Mouse (Mus musculus): Measurements from ENCODE around the gene Dock6. TPM values are rescaled to one million over a fixed set of nuclear protein-coding genes. Genes with fewer than 3 reads are reported as not detected.

Gene Dock6
- polyA plus RNA-seq, 1 experiment from 2014 or later = 50.3 TPM

DNA sequence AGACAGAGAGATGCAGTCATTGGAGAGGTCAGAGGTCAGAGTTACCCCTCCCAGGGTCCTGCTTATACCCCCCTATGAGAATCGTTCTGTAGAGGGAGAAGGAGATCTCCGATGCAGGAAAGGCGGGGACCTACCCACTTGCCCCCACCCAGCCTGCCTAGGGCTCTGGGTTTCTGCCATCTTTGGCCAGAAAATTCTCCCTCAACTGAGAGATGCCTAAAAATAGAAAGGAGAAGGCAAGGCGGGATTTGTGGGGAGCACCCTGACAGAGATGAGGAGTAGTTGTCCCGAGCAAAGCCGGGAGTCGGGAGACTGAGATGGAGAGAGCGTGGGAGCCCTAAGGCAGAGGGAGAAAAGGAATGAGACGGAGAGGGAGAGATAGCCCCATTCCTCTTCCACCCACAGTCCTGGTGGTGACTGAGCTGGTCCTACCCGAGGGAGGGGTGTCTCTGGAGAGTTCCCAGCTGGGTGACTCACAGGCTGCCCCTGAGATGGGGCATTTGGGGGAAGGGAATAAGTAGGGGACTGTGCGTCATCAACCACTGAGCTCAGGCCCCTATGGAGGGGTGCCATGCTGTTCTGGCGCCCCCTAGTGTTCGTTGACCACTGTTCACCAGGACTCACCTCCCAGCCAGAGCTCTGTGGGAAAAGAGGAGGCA lies 48.3 kb downstream of the Dock6 start:
- peak; percentile 68; the same call in 1 of the 2 replicates for ATAC-seq (ENCODE audit: extremely low read depth, insufficient number of reproducible peaks, low FRiP score, low TSS enrichment)
- H3K4me3 ChIP-seq = peak overlapping the region; percentile 36
- peak overlapping the region; percentile 67 for H3K4me2 ChIP-seq
- H3K27ac ChIP-seq (replicated peaks) = peak overlapping the region; percentile 84
- peaks cover 12% of the 10 kb centered on the region for H3K4me1 ChIP-seq
- H3K36me3 ChIP-seq = peaks cover 43% of the 10 kb centered on the region
- 24% methylated on average over 13 of the region's 13 CpGs for WGBS
- H3K9me3 ChIP-seq = no peaks in the 10 kb centered on the region
- H3K9ac ChIP-seq = peak overlapping the region; percentile 67
- no peaks in the 10 kb centered on the region for H3K27me3 ChIP-seq (replicated peaks)

DNA sequence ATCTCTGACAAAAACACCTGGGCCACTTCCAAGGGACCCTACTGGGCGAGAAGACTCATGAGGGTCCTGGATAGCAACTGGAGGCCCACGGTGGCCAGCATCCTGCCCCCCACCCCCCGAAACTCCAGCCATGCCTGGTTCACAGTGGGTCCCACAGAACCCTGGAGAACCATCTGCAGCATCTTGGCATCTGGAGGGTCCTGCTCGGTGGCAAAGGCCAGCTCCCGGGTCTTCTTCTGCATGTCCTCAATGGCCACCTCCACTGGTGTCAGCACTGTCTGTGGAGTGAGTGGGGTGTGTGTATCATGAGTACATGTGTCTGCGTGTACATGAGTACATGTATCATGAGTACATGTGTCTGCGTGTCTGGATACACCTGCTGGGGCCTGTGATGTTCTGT lies 50.8 kb downstream of the Dock6 start:
- no peak overlapping the region for H3K27ac ChIP-seq (replicated peaks)
- 89% methylated on average over 7 of the region's 7 CpGs for WGBS
- H3K36me3 ChIP-seq = peaks cover 35% of the 10 kb centered on the region
- no peak for ATAC-seq (ENCODE audit: extremely low read depth, insufficient number of reproducible peaks, low FRiP score, low TSS enrichment)
- H3K9me3 ChIP-seq = no peaks in the 10 kb centered on the region
- no peak overlapping the region for H3K4me3 ChIP-seq
- no peaks in the 10 kb centered on the region for H3K27me3 ChIP-seq (replicated peaks)
- H3K4me1 ChIP-seq = peaks cover 27% of the 10 kb centered on the region
- no peak overlapping the region for H3K9ac ChIP-seq
- H3K4me2 ChIP-seq = no peak overlapping the region

DNA sequence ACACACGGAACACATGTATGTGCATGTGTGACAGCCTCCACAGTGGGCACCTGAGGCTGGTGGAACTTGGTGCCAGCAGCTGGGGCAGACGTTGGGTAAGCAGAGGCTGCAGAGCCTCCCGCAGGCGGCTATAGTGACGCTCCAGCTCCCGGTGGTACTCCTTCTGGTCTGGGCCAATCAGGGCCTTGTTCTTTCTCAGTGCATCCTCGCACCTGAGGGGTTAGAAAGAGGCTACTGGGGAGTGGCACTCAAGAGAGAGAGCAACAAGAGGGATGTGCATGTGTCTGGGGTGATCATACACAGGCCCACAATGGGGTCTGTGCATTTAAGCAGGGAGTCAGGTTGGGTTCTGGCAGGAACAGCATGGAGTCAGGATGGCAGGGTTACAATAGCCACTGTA lies 51.3 kb downstream of the Dock6 start:
- H3K4me2 ChIP-seq = no peak overlapping the region
- peaks cover 32% of the 10 kb centered on the region for H3K4me1 ChIP-seq
- 79% methylated on average over 7 of the region's 7 CpGs for WGBS
- no peak overlapping the region for H3K27ac ChIP-seq (replicated peaks)
- ATAC-seq (ENCODE audit: extremely low read depth, insufficient number of reproducible peaks, low FRiP score, low TSS enrichment) = no peak
- H3K36me3 ChIP-seq = peaks cover 35% of the 10 kb centered on the region
- no peak overlapping the region for H3K4me3 ChIP-seq
- H3K9me3 ChIP-seq = no peaks in the 10 kb centered on the region
- no peaks in the 10 kb centered on the region for H3K27me3 ChIP-seq (replicated peaks)
- H3K9ac ChIP-seq = no peak overlapping the region

DNA sequence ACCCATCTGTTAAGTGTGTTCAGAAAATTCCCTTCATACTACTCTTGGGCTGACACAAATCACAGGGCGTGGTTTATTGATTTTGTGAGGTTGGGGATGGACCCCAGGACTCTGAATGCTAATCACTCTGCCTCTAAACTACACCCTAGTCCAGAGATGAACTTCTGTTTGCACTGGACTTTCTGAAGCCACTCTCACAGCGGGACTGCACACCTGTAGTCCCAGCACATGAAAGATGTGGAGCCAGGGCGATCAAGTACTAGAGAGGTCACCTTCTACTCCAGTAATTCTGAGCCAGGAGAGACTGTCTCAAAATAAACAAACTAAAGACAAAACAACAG lies 53.5 kb downstream of the Dock6 start:
- no peak for ATAC-seq (ENCODE audit: extremely low read depth, insufficient number of reproducible peaks, low FRiP score, low TSS enrichment)
- H3K27ac ChIP-seq (replicated peaks) = peak overlapping the region; percentile 96
- peak overlapping the region; percentile 98 for H3K9ac ChIP-seq
- H3K4me2 ChIP-seq = peak overlapping the region; percentile 73
- no peaks in the 10 kb centered on the region for H3K27me3 ChIP-seq (replicated peaks)
- 47% methylated on average over 3 of the region's 3 CpGs for WGBS
- H3K4me3 ChIP-seq = peak overlapping the region; percentile 95
- peaks cover 48% of the 10 kb centered on the region for H3K4me1 ChIP-seq
- H3K36me3 ChIP-seq = peaks cover 56% of the 10 kb centered on the region
- no peaks in the 10 kb centered on the region for H3K9me3 ChIP-seq

DNA sequence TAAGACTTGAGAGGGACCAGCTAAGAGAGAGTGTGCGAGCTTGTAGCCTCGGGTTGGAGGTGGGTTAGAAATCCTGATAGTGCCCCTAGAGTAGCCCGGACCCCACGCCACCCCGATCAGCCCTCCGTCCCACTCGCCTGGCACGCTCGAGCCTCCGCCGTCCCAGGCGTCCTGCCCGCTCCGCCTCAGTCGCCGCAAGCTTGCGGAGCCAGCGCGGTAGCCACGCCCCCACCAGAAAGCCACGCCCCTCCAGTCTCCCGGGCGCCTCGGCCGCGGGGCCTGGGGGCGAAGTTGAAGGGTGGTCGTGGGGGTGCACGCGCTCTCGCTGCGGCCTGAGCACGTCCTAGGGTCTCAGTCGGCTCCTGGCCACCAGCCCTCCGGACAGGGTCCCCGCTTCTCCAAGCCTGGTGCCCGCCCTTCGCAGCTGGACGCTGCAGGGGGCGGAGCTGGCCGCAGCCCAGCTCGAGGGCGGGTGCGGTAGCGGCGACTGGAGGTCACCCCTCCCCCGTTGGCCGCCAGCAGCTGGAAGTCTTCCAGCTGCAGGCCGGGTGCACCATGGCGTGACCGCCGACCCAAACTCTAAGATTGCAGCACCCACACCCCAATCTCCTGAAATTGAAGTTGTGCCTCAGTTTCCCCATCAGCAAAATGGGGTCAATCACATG lies 54.0 kb downstream of the Dock6 start, which contains the start of gene Kank2:
Kank2 (minus strand) TSS at position 400 of the 665 bp plus-strand sequence.
- H3K4me1 ChIP-seq = peaks cover 48% of the 10 kb centered on the region
- H3K27ac ChIP-seq (replicated peaks) = peak within 1 kb of the TSS; percentile 96
- H3K9me3 ChIP-seq = no peaks in the 10 kb centered on the region
- H3K36me3 ChIP-seq = peaks cover 57% of the 10 kb centered on the region
- H3K27me3 ChIP-seq (replicated peaks) = no peaks in the 10 kb centered on the region
- peak within 1 kb of the TSS; percentile 98 for H3K9ac ChIP-seq
- under 1% methylated on average over 52 of the region's 52 CpGs for WGBS
- peak within 1 kb of the TSS; percentile 95 for H3K4me3 ChIP-seq
- ATAC-seq (ENCODE audit: extremely low read depth, insufficient number of reproducible peaks, low FRiP score, low TSS enrichment) = peak; percentile 81
- H3K4me2 ChIP-seq = peak within 1 kb of the TSS; percentile 73

DNA sequence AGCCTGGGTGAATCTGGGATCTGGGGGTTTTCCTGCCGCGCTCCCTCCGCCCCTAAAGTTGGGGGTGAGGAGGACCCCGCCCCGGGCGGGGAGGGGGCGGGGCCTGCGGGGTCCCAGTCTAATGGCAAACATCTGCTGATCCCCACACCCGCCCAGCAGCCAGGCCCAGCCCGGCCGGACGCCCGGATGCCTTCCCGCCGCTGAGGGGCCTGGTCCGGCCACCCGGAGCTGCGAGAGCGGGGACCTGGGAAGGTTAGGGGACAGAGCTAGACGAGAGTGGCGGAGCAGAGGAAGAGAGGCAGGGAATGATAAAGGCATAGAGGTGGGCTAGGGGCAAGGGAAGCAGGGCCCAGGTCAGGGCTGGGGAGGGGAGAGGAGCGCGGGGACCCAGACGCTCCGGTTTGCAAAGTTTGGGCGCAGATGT lies 54.5 kb downstream of the Dock6 start:
- peak overlapping the region; percentile 95 for H3K4me3 ChIP-seq
- WGBS = under 1% methylated on average over 26 of the region's 26 CpGs
- peaks cover 53% of the 10 kb centered on the region for H3K4me1 ChIP-seq
- peak overlapping the region; percentile 73 for H3K4me2 ChIP-seq
- no peaks in the 10 kb centered on the region for H3K27me3 ChIP-seq (replicated peaks)
- ATAC-seq (ENCODE audit: extremely low read depth, insufficient number of reproducible peaks, low FRiP score, low TSS enrichment) = peak; percentile 15; the same call in 1 of the 2 replicates
- H3K9me3 ChIP-seq = no peaks in the 10 kb centered on the region
- peaks cover 62% of the 10 kb centered on the region for H3K36me3 ChIP-seq
- H3K27ac ChIP-seq (replicated peaks) = peak overlapping the region; percentile 96
- H3K9ac ChIP-seq = peak overlapping the region; percentile 98

DNA sequence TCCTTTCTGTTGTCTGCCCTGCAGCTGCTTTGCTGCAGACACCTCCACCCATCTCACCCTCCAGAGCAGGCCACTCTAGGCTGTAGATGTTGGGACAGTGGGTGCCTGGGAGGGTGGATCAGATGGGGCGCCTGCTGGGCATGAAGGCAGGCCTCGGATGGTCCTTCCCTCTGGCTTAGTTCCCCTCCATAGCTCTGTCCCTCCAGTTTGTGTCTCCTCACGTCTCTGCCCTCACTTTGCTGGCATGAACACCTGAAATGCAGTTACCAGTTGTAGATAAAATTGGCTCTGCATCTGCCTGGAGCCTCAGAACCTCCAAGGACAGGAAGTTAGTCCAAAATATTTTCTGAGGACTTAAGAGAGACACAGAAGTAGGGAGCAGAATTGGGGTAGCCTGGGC lies 55.5 kb downstream of the Dock6 start:
- Histone ChIP-seq H3K27me3 (replicated peaks) (no peaks in the 10 kb centered on the region), H3K9me3 (no peaks in the 10 kb centered on the region), H3K9ac (peak overlapping the region; percentile 98), H3K4me2 (peak overlapping the region; percentile 73), H3K27ac (replicated peaks) (peak overlapping the region; percentile 96), H3K4me1 (peaks cover 63% of the 10 kb centered on the region), H3K4me3 (peak overlapping the region; percentile 95), H3K36me3 (peaks cover 60% of the 10 kb centered on the region)
- ATAC-seq (ENCODE audit: extremely low read depth, insufficient number of reproducible peaks, low FRiP score, low TSS enrichment) = no peak
- WGBS = 49% methylated on average over 3 of the region's 3 CpGs

DNA sequence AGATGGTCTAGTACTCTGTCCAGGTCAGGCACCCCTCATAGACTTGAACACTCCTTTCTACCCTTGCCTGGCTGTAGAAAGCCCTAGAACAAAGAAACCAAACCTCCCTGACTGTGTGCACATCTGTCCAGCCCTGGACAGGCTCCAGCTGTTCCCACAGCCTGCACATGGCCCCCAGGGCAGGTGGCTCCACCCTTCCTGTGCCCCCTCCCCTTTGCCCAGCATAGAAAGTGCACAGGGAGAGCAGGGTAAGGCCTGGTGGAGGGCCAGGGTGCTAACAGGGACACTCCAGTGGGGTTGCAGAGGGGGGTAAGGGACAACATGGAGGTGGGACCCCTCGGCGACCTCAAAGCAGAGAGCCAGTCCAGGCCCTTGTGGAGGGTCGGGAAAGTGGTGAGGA lies 56.2 kb downstream of the Dock6 start:
- Histone ChIP-seq H3K27ac (replicated peaks) (peak overlapping the region; percentile 96), H3K4me2 (peak overlapping the region; percentile 73), H3K9me3 (no peaks in the 10 kb centered on the region), H3K27me3 (replicated peaks) (no peaks in the 10 kb centered on the region), H3K4me3 (peak overlapping the region; percentile 95), H3K9ac (peak overlapping the region; percentile 98), H3K4me1 (peaks cover 69% of the 10 kb centered on the region), H3K36me3 (peaks cover 60% of the 10 kb centered on the region)
- ATAC-seq (ENCODE audit: extremely low read depth, insufficient number of reproducible peaks, low FRiP score, low TSS enrichment) = no peak
- WGBS = 46% methylated on average over 3 of the region's 3 CpGs

DNA sequence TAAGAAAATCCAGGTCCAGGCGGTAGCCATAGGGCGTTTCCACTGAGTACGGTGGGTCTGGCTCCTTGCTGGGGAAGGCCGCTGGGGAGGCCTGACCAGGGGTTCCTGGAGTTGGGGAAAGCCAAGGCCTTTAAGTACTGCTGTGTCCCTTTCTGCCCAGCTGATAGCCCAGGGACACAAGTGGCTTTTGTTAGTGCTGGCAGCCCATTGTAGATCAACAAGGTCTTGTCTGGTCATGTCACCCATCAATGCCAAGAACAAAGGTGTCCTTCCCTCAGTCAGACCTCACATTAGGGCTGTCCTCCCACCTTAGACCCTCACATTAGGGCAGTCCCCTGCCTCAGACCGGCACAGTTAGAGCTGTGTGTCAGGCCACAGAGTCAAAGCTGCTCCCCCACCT lies 56.9 kb downstream of the Dock6 start:
- Histone ChIP-seq H3K27ac (replicated peaks) (peak overlapping the region; percentile 96; the same call in 1 of the 2 replicates), H3K4me1 (peaks cover 72% of the 10 kb centered on the region), H3K36me3 (peaks cover 60% of the 10 kb centered on the region), H3K4me2 (peak overlapping the region; percentile 73), H3K9ac (peak overlapping the region; percentile 98), H3K4me3 (peak overlapping the region; percentile 95; the same call in 1 of the 2 replicates), H3K27me3 (replicated peaks) (no peaks in the 10 kb centered on the region), H3K9me3 (no peaks in the 10 kb centered on the region)
- ATAC-seq (ENCODE audit: extremely low read depth, insufficient number of reproducible peaks, low FRiP score, low TSS enrichment) = no peak
- WGBS = 80% methylated on average over 5 of the region's 5 CpGs

DNA sequence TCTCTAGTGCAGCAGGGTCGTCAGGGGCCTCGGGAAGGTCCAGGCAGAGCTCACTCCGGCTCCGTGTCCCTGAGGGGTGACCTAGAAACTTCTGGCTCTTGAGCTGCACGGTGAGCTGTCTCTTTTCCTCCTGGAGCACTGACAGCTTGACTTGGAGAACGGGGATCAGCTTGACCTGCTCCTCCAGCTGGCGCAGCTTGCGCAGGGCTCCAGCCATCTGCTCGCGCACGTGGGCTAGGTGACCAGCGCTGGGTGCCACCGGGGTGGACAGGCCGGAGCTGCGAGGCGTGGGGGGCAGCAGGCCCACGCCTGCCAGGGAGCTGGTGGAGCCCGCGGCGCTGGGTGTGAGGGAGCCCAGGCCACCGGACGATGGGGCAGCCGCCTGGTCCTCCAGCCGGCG lies 57.5 kb downstream of the Dock6 start:
- WGBS = 91% methylated on average over 25 of the region's 25 CpGs
- Histone ChIP-seq H3K4me3 (no peak overlapping the region), H3K9me3 (no peaks in the 10 kb centered on the region), H3K36me3 (peaks cover 61% of the 10 kb centered on the region), H3K27ac (replicated peaks) (no peak overlapping the region), H3K27me3 (replicated peaks) (no peaks in the 10 kb centered on the region), H3K4me2 (no peak overlapping the region), H3K4me1 (peaks cover 78% of the 10 kb centered on the region), H3K9ac (no peak overlapping the region)
- ATAC-seq (ENCODE audit: extremely low read depth, insufficient number of reproducible peaks, low FRiP score, low TSS enrichment) = no peak

DNA sequence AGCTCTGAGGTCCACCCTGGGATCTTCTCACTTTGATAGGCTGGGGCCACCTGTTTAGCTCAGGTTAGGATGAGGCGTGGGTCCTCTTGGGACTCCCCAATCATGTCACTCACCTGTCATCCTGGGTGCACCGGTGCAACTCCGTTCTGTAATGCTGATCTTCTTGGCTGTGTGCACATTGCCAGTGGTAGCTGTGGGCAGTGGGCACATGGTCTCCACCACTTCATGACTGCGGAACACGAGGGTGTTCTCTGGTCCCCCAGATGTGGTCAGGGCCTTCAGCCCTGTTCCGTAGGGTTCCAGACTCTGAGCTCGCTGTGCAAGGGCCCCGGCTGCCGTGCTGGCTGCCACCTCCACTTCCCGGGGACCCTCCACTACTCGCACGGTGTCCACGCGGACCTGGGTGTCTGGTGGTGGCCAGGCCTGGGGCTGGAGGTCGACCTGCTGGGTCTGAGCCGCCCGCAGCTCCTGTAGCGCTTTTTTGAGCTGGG lies 58.0 kb downstream of the Dock6 start:
- no peak overlapping the region for H3K4me2 ChIP-seq
- peaks cover 65% of the 10 kb centered on the region for H3K36me3 ChIP-seq
- H3K4me1 ChIP-seq = peaks cover 78% of the 10 kb centered on the region
- H3K9me3 ChIP-seq = no peaks in the 10 kb centered on the region
- H3K27ac ChIP-seq (replicated peaks) = no peak overlapping the region
- no peak overlapping the region for H3K4me3 ChIP-seq
- ATAC-seq (ENCODE audit: extremely low read depth, insufficient number of reproducible peaks, low FRiP score, low TSS enrichment) = no peak
- no peak overlapping the region for H3K9ac ChIP-seq
- WGBS = 93% methylated on average over 18 of the region's 18 CpGs
- no peaks in the 10 kb centered on the region for H3K27me3 ChIP-seq (replicated peaks)

All from heart, embryonic 13.5 days (tissue).